Mouse (Mus musculus) mature B cell (primary cell): ENCODE data around the gene Hist1h4b.

ENCODE experiments used
- in situ Hi-C: fragments of 300-500 bp; cut with MboI; formaldehyde crosslinking; loops from 2 replicates; pipeline ENCODE4 v1.14.3; 2019

Hist1h4b gene

GRCm38 (mm10) chr13:23740256-23740840, 16.5 kb upstream of the Hist1h4b start:
- in situ Hi-C loops, result loop anchor here (5.0 to 10.0 kb wide), 4 partner anchors 158 to 1916 kb away; partner anchors contain the start of genes Hist1h1d, Hist1h2ah, Hist1h2bk and Hist1h4d

DNA sequence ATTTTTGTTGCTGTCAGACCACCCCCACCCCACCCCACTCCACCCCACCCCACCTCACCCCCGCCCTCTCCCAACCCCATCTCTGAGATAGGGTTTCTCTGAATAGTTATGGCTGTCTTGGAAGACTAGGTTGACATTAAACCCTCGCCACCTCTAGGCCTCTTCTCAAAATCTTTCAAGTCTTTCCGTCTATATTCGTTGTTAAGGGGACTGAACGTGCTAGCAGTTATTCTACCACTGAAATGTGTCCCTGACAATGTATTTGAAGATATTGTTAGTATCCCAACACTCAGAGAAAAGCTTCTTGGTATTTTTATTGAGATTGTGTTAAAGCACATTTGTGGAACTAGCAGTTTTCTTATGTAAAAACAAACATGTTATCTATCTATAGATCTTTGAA, 15.9 kb upstream of the Hist1h4b start:
- in situ Hi-C loops, result loop anchor here (5.0 to 10.0 kb wide), 4 partner anchors 159 to 1916 kb away; partner anchors contain the start of genes Hist1h1d, Hist1h2ah, Hist1h2bk and Hist1h4d

- in situ Hi-C loops, result loop anchor here (5.0 to 10.0 kb wide), 4 partner anchors 160 to 1917 kb away; partner anchors contain the start of genes Hist1h1d, Hist1h2ah, Hist1h2bk and Hist1h4d
These were observed 14.8 kb upstream of the Hist1h4b start for GRCm38 (mm10) chr13:23742007-23742406.

DNA sequence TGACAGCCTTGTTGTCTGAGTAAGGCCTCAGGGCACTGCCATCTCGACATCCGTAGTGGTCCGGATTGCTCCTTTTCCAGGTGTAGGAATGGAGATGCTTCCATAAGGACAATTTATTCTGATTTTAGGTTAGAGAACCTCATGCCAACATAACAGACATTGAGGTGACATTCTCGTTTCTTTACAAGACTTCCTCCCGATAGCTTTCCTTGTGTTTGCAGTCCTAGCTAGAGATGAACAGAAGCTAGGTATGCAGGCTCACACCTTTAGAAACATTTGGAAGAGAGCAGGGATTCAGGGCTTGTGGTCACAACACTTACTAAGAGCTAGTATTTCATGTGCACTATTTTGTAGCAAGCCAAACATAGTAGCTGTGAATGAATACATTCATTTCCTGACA, 13.6 kb upstream of the Hist1h4b start:
- in situ Hi-C loops, result loop anchor here (5.0 to 10.0 kb wide), 4 partner anchors 161 to 1918 kb away; partner anchors contain the start of genes Hist1h1d, Hist1h2ah, Hist1h2bk and Hist1h4d

- in situ Hi-C loops, result loop anchor here (5.0 to 10.0 kb wide), 4 partner anchors 162 to 1919 kb away; partner anchors contain the start of genes Hist1h1d, Hist1h2ah, Hist1h2bk and Hist1h4d
These were observed 12.8 kb upstream of the Hist1h4b start for GRCm38 (mm10) chr13:23743963-23744362.

DNA sequence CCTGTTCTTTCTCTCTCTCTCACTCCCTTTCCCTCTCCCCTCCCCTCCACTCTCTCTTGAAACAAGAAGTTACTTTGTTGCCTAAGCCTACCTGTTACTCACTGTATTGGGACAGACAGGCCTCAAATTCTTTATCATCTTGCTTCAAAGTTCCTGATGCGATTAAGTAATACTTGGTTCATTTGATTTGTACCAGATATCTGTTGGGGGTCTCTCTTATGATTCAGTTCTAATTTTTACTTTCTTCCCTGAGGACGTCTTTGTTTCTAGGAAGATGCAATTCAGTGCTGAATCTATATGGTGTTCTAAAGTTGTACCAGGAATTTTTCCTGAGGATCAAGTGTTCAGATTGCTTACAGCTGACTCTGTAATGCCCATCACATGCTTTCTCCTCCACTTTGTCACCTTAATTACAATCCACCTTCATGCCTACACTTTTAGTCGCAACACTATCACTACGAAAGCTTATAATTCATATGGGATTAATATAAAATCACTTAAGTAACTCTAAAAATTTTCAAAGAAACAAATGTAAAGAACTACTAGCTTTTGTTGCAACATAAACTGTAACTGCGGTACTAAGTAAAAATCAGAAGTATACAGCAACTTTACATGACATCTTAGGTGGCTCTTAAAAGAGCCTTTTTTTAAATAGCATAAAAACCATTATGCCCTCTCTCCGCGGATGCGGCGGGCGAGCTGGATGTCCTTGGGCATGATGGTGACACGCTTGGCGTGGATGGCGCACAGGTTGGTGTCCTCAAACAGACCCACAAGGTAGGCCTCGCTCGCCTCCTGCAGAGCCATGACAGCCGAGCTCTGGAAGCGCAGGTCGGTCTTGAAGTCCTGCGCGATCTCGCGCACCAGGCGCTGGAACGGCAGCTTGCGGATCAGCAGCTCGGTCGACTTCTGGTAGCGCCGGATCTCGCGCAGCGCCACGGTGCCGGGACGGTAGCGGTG, 12.1 kb upstream of the Hist1h4b start:
- in situ Hi-C loops, result loop anchor here (5.0 to 10.0 kb wide), 4 partner anchors 162 to 1920 kb away; partner anchors contain the start of genes Hist1h1d, Hist1h2ah, Hist1h2bk and Hist1h4d

- in situ Hi-C loops, result loop anchor here (10.0 kb wide), 3 partner anchors 191 to 1921 kb away; partner anchors contain the start of genes Hist1h1d, Hist1h2ah, Hist1h2bk and Hist1h4f
These were observed 11.2 kb upstream of the Hist1h4b start, which contains the start of gene Hist1h3c for GRCm38 (mm10) chr13:23745381-23746161. TSS of gene Hist1h3c (minus strand) at chr13:23745602.

DNA sequence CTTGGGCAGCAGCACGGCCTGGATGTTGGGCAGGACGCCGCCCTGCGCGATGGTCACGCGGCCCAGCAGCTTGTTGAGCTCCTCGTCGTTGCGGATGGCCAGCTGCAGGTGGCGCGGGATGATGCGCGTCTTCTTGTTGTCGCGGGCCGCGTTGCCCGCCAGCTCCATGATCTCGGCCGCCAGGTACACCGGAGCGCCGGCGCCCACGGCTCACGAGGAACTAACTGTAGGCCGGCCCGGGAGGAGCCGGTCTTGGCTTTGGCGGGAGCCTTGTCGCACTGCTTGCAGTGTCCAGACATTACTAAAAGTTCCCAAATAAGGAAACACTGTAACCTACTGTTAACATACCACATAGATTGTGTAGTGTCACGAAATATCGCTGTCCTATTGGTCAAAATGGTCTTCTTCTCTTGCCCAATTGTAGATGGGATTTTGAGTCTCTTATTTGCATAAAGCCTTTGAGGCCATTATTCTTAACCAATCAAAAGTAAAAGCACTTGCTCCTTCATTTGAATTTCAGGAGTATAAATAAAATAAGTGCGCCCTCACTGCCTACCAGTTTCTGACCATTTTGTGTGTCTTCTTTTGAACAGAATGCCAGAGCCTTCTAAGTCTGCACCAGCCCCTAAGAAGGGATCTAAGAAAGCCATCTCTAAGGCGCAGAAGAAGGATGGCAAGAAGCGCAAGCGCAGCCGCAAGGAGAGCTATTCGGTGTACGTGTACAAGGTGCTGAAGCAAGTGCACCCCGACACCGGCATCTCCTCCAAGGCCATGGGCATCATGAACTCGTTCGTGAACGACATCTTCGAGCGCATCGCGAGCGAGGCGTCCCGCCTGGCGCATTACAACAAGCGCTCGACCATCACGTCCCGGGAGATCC, 10.4 kb upstream of the Hist1h4b start, which contains the start of gene Hist1h2bb:
Gene Hist1h2bb (plus strand): TSS at position 534 of the 880 bp plus-strand sequence.
- in situ Hi-C loops, result loop anchor here (10.0 kb wide), 3 partner anchors 192 to 1922 kb away; partner anchors contain the start of genes Hist1h1d, Hist1h2ah, Hist1h2bk and Hist1h4f

DNA sequence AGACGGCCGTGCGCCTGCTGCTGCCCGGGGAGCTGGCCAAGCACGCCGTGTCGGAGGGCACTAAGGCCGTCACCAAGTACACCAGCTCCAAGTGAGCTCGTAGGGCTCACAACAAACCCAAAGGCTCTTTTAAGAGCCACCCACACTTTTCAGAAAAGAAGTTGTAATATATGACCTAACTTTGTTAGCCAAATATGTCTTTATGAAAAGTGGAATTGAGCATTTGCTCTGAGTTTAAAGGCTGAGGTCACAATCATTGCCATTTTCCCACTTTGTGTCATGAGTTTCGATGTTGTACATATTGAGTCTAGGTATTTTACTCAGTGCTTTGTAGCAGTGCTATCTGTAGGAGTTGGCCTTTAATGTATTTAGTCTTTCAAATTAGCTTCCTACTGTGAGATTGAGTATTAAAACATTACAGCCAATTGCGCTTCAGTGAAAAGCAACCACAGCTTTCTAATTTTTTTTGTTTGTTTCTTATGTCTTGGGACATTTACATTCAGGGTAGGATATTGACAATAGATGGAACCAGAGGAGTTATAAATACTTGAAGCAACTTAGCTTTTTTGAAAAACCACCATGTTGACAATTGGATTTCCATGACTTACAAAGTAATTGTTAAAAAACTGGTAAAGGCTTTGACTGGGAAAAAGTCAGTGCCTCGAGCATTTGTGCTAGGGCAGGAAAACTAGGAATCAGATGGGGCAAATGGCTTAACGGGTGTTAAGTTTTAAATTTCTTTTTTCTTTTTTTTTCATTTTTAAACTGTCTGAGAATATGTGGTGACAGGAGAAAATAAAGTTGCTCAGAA, 9.5 kb upstream of the Hist1h4b start:
- in situ Hi-C loops, result loop anchor here (10.0 kb wide), 3 partner anchors 192 to 1922 kb away; partner anchors contain the start of genes Hist1h1d, Hist1h2ah, Hist1h2bk and Hist1h4f

DNA sequence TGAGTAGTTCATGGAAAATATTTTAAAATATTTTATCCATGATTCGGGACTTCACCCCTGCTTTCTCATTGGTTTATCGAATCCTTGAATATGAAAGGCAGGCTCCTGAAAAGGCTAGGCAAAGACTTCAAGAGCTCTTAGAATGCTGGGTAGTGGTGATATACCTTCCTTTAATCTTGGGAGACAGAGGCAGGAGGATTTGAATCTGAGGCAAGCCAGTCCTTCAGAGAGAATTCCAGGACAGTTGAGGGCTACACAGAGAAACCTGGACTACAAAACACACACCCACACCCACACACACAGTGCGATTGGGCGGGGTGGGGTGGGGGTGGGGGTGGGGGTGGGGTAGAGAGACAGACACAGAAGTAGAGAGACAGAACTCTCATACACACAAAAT, 8.9 kb upstream of the Hist1h4b start:
- in situ Hi-C loops, result loop anchor here (10.0 kb wide), 3 partner anchors 193 to 1923 kb away; partner anchors contain the start of genes Hist1h1d, Hist1h2ah, Hist1h2bk and Hist1h4f

DNA sequence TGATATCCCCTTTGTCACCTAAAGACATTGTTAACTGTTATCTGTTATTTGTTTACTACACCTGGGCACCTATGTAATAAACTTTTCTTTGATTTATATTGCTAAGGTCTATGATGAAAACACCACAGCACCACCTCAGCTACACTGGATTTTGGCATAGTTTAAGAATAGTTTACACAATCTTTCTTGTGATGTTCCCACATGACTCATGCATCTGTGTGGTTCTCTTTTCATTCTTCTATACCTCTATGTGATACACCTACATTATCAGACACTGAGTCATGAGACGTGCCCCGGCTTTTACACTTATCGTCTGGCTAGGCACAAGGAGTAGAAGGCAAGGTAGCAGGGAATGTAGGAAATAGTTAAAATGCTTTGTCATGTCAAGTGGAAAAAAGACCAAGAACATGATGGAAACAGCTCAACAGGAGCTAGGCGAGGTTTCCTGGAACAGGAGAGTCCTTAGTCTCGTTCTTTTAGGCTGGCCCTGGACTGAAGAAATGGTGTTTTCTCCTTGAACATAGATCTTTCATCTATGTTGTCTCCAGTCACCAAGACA, 7.2 kb upstream of the Hist1h4b start:
- in situ Hi-C loops, result loop anchor here (10.0 kb wide), 4 partner anchors 195 to 1925 kb away; partner anchors contain the start of genes Hist1h1d, Hist1h2ah, Hist1h2bk and Hist1h4f

DNA sequence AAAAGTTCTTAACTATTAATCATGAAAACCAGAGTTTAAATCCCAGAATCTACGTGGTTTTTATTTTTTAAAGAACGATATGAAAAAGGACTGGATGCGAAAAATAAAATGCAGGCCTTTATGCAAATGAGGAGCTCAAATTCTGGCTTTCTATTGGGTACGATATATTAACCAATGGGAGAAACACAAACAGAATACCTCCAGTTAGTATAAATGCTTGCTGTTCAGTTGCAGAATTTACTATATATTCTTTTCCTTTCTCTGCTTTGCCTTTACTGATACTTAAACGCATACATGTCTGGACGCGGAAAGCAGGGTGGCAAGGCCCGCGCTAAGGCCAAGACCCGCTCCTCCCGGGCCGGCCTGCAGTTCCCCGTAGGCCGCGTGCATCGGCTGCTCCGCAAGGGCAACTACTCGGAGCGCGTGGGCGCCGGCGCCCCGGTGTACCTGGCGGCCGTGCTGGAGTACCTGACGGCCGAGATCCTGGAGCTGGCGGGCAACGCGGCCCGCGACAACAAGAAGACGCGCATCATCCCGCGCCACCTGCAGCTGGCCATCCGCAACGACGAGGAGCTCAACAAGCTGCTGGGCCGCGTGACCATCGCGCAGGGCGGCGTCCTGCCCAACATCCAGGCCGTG, 5.9 kb upstream of the Hist1h4b start, which contains the start of gene Hist1h2ab:
Gene Hist1h2ab (plus strand): TSS at position 288 of the 639 bp plus-strand sequence.
- in situ Hi-C loops, result loop anchor here (10.0 kb wide), 1 partner anchor 316 kb away; no protein-coding TSS in a partner anchor

DNA sequence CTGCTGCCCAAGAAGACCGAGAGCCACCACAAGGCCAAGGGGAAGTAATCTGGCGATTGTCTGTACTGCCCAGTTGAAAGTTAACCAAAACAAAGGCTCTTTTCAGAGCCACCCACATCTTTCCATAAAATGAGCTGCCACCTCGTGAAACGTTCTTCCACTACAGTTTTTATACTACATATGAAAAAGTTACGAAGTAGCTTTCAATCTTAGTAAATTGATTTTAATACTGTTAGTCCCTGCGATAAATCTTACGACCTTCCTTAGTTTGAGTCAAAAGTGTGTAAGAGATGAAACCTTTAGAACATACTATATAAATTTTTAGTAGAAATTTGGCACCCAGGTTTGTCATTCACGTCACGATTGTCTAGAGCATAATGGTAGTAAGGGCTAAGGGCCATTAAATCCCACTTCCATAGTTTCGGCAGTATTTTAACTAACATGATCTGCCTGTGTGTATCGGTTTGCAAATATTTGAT, 5.3 kb upstream of the Hist1h4b start:
- in situ Hi-C loops, result loop anchor here (10.0 kb wide), 1 partner anchor 317 kb away; no protein-coding TSS in a partner anchor

- in situ Hi-C loops, result loop anchor here (10.0 kb wide), 1 partner anchor 317 kb away; no protein-coding TSS in a partner anchor
These were observed 4.6 kb upstream of the Hist1h4b start, which contains the start of gene Hist1h3b for GRCm38 (mm10) chr13:23752067-23752741. TSS of gene Hist1h3b (plus strand) at chr13:23752267.

DNA sequence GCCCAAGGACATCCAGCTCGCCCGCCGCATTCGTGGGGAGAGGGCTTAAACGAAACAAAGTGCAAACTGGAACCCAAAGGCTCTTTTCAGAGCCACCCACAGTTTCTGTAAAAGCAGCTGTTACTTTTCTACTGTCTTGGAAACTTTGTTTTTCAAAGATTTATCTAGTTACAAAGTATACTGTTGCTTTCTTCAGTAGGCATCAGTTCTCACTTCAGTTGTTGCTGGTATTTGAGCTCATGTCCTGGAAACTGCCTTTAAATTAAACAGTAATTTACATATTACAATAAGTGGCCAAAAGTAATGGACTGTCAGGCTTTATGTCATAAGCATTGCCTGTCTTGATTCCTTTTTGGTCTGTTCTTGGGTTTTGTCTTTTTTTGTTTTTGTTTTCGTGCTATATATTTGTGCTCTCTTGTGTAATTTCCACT, 4.1 kb upstream of the Hist1h4b start:
- in situ Hi-C loops, result loop anchor here (10.0 kb wide), 1 partner anchor 318 kb away; no protein-coding TSS in a partner anchor

DNA sequence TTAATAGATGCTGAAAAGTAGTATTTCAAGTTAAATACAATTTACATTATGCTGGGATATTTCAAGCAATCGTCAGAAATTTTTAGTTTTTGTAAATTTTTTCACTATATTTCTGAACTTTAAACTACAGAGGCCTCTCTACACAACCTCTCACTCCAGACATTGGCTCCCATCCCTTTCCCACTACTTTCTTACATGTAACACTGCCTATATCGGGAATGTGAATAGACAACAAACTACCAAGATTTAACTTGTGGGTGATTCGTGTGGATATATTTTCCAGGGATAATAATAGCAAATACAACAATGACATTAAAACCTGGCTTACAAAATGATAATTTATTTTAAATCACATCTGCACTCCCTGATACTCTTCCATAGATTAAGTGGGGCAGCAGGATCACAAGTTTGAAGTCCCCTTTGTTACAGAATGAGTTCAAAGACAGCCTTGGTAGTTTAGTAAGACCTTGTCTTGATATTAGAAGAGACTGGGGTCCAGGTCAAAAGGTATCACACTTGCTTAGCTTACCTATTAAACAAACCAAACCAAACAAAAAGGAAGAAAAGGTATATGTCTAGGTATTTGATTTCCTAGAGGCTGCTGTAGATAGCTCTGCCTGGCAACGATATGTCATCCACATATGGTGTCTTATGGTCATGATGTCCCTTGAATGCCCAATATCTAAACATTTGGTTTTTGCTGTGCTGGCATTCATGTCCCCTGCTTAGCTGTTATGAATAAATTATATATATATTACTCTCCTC, 3.3 kb upstream of the Hist1h4b start:
- in situ Hi-C loops, result loop anchor here (10.0 kb wide), 1 partner anchor 319 kb away; no protein-coding TSS in a partner anchor
